Mouse (Mus musculus) forebrain, postnatal 0 days (tissue): Measurements from ENCODE around the gene Syk. TPM values are rescaled to one million over a fixed set of nuclear protein-coding genes. Genes with fewer than 3 reads are reported as not detected.

Experiments
- ATAC-seq: fragments of 200-750 bp; cut with Nextera tagmentation; 2 replicates; pipeline ENCODE4 v1.8.0; 2017; ENCODE audit warnings: mild to moderate bottlenecking, moderate library complexity
- DNase-seq: peaks from one replicate; pipeline ENCODE4 v3.0.0-alpha.2; 2015
- H3K27ac ChIP-seq: fragments of 300-500 bp; sonication (generic); 2 replicates; pipeline ENCODE4 v1.5.1; 2014; ENCODE audit warnings: low read depth, mild to moderate bottlenecking, antibody characterized with exemption, low read length, moderate library complexity, mixed read lengths
- H3K27me3 ChIP-seq: fragments of 300-500 bp; sonication (generic); 2 replicates; pipeline ENCODE4 v1.6.1; 2014; ENCODE audit warnings: mild to moderate bottlenecking, low read length, mixed read lengths; ENCODE audit not compliant: insufficient read depth
- H3K36me3 ChIP-seq: fragments of 300-500 bp; sonication (generic); 2 replicates; pipeline ENCODE4 v1.6.1; 2014; ENCODE audit warnings: mild to moderate bottlenecking, moderate library complexity; ENCODE audit not compliant: insufficient read depth
- H3K4me1 ChIP-seq: fragments of 300-500 bp; sonication (generic); 2 replicates; pipeline ENCODE4 v1.6.1; 2014; ENCODE audit warnings: antibody characterized with exemption; ENCODE audit not compliant: insufficient read depth
- H3K4me2 ChIP-seq: fragments of 300-500 bp; sonication (generic); 2 replicates; pipeline ENCODE4 v1.6.1; 2014; ENCODE audit warnings: low read depth, mild to moderate bottlenecking, moderate library complexity
- H3K4me3 ChIP-seq: fragments of 300-500 bp; sonication (generic); 2 replicates; pipeline ENCODE4 v1.5.1; 2014; ENCODE audit warnings: low read depth, low read length, mixed read lengths
- H3K9ac ChIP-seq: fragments of 300-500 bp; sonication (generic); 2 replicates; pipeline ENCODE4 v1.6.1; 2014; ENCODE audit warnings: mild to moderate bottlenecking
- H3K9me3 ChIP-seq: fragments of 300-500 bp; sonication (generic); 2 replicates; pipeline ENCODE4 v1.6.1; 2016; ENCODE audit warnings: low read length
- CTCF ChIP-seq: sonication (generic); IDR thresholded peaks from 2 replicates; pipeline ENCODE4 v1.5.1; 2016; ENCODE audit warnings: antibody characterized with exemption, control low read depth, low read depth
- WGBS: fragments of 180-500 bp; shearing (Covaris S2); extraction: QIAGEN DNeasy Blood & Tissue Kit; methylation state at CpG from one replicate; pipeline ENCODE4 v1.1.7; 2014; 5-methylcytosine and 5-hydroxymethylcytosine counted together
- polyA plus RNA-seq: library from polyadenylated mRNA; unstranded; fragments of >200 nt; fragmentation: Nextera tagmentation; extraction: Ambion mirVana; gene quantifications from 2 replicates; pipeline ENCODE4 v1.2.1, GENCODE M21; 2015
- total RNA-seq: library from RNA; depleted of rRNA; stranded (reverse); fragments of >200 nt; gene quantifications from 2 replicates; pipeline ENCODE4 v1.2.3, GENCODE M21; 2014

Gene Syk
- total and polyA plus RNA-seq, 2 experiments from 2014 or later = 1.6 to 4.5 TPM

- TF ChIP-seq CTCF = no peak
Observed at GRCm38 (mm10) chr13:52576021-52576614, 6.9 kb upstream of the Syk start.

GRCm38 (mm10) chr13:52576841-52577240 lies 6.1 kb upstream of the Syk start:
- Histone ChIP-seq H3K27me3 (no peaks in the 10 kb centered on the region), H3K36me3 (no peaks in the 10 kb centered on the region), H3K4me1 (no peaks in the 10 kb centered on the region), H3K27ac (no peak overlapping the region), H3K4me3 (no peak overlapping the region), H3K9me3 (no peaks in the 10 kb centered on the region), H3K9ac (no peak overlapping the region), H3K4me2 (no peak overlapping the region)
- TF ChIP-seq CTCF = no peak
- DNase-seq (no peak), ATAC-seq (no peak)
- WGBS = 47% methylated on average over 10 of the region's 10 CpGs

More at GRCm38 (mm10) chr13:52576021-52576614, 6.9 kb upstream of the Syk start:
- Histone ChIP-seq H3K4me1 (no peaks in the 10 kb centered on the region), H3K27me3 (no peaks in the 10 kb centered on the region), H3K4me2 (no peak overlapping the region), H3K4me3 (no peak overlapping the region), H3K27ac (no peak overlapping the region), H3K9me3 (no peaks in the 10 kb centered on the region), H3K36me3 (no peaks in the 10 kb centered on the region), H3K9ac (no peak overlapping the region)
- WGBS = 65% methylated on average over 7 of the region's 7 CpGs
- DNase-seq (no peak), ATAC-seq (no peak)

DNA sequence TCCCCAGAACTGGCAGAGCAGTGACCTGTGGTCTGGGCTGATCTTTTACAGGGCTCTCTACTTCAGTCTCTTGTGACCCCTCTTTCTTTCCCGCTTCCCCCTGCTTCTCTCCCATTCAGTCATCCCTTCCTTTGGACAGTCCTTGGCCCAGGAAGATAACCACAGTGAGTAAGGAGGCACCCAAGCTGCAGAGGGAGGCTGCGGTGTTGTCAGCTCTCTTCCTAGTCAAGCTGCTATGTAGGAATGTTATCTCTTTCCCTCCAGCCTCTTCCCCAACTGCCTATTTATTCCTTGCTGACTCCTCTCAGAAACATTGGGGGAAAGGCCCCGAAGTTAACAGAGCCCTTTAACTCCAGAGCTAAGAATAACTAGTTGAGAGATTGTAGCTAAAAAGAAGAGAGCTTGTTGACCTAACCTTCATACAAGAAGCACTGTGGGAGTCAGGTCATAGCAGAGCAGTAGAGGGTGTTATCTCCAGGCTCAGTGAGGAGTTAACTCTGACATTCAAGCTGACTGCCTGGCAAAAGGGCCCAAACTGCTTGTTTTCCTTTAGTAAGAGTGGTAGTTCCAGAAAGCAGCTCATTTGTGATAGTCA lies 5.5 kb upstream of the Syk start:
- Histone ChIP-seq H3K4me2 (no peak overlapping the region), H3K9ac (no peak overlapping the region), H3K27ac (no peak overlapping the region), H3K4me3 (no peak overlapping the region), H3K36me3 (no peaks in the 10 kb centered on the region), H3K4me1 (no peaks in the 10 kb centered on the region), H3K27me3 (no peaks in the 10 kb centered on the region), H3K9me3 (no peaks in the 10 kb centered on the region)
- DNase-seq (no peak), ATAC-seq (no peak)
- no peak for TF ChIP-seq CTCF
- 83% methylated on average over 3 of the region's 3 CpGs for WGBS

GRCm38 (mm10) chr13:52577939-52578338 lies 5.0 kb upstream of the Syk start:
- no peaks in the 10 kb centered on the region for H3K36me3 ChIP-seq
- no peak overlapping the region for H3K4me2 ChIP-seq
- H3K4me1 ChIP-seq = no peaks in the 10 kb centered on the region
- ATAC-seq (no peak), DNase-seq (no peak)
- H3K9ac ChIP-seq = no peak overlapping the region
- no peaks in the 10 kb centered on the region for H3K27me3 ChIP-seq
- H3K9me3 ChIP-seq = no peaks in the 10 kb centered on the region
- H3K4me3 ChIP-seq = no peak overlapping the region
- 30% methylated on average over 4 of the region's 4 CpGs for WGBS
- TF ChIP-seq CTCF = no peak
- no peak overlapping the region for H3K27ac ChIP-seq

DNA sequence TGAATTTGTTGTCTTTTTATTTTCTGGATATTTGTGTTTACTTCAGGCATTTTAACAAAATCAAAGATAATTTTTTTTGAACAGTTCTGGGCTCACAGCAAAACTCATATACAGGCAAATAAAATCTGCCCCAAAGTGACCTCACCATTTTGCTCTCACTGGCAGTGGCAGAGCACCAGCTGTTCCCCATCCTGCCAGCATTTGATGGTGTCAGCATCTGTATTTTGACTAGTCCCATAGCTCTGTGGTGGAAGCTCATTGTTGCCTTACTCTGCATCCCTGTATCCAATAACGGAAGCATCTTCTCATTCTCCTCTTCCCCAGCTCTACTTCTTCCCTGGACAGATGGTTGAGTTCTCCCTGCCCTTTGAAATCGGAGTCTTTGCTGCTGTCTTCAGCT lies 4.2 kb upstream of the Syk start:
- ATAC-seq = no peak
- Histone ChIP-seq H3K4me1 (no peaks in the 10 kb centered on the region; the same call in 1 of the 2 replicates), H3K36me3 (no peaks in the 10 kb centered on the region), H3K27ac (no peak overlapping the region), H3K9ac (no peak overlapping the region), H3K9me3 (no peaks in the 10 kb centered on the region), H3K4me3 (no peak overlapping the region), H3K4me2 (no peak overlapping the region), H3K27me3 (no peaks in the 10 kb centered on the region)
- 67% methylated on average over 2 of the region's 2 CpGs for WGBS
- no peak for TF ChIP-seq CTCF
- DNase-seq = no peak

DNA sequence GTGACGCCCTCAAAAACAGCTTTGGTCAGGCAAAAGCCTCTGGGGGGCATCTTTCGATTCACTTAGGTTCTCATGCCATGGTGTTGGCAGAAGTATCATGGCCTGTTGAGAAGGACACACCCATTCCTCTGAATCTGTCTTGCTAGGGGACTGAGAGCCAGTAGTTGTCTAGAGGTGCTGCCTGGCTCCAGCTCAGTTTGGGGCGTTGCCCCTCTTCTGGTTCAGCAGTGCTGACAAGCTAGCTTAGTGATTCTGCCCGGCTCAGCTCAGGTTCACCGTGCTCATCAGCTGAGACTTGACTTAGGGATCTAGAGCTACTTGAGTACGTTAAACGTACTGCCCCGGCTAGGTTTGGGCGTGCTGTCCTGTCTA lies 481 bp upstream of the Syk start:
- no peak for DNase-seq
- Histone ChIP-seq H3K9me3 (no peaks in the 10 kb centered on the region), H3K36me3 (no peaks in the 10 kb centered on the region), H3K27ac (no peak overlapping the region), H3K4me1 (no peaks in the 10 kb centered on the region; the same call in 1 of the 2 replicates), H3K27me3 (peaks cover 7% of the 10 kb centered on the region; the same call in 1 of the 2 replicates), H3K9ac (0 out of 2 replicates have a peak overlapping the region, but pooled peaks have one; percentile 51), H3K4me2 (peak overlapping the region; percentile 98), H3K4me3 (peak overlapping the region; percentile 54)
- WGBS = 25% methylated on average over 9 of the region's 9 CpGs
- no peak for TF ChIP-seq CTCF
- ATAC-seq = no peak

GRCm38 (mm10) chr13:52583943-52584562 lies 1.1 kb downstream of the Syk start:
- no peaks in the 10 kb centered on the region for H3K9me3 ChIP-seq
- TF ChIP-seq CTCF = no peak
- H3K27ac ChIP-seq = no peak overlapping the region
- no peaks in the 10 kb centered on the region for H3K36me3 ChIP-seq
- peaks cover 7% of the 10 kb centered on the region; the same call in 1 of the 2 replicates for H3K27me3 ChIP-seq
- peak overlapping the region; percentile 98 for H3K4me2 ChIP-seq
- ATAC-seq (no peak), DNase-seq (no peak)
- 25% methylated on average over 13 of the region's 13 CpGs for WGBS
- 0 out of 2 replicates have a peak overlapping the region, but pooled peaks have one; percentile 54 for H3K4me3 ChIP-seq
- no peak overlapping the region for H3K9ac ChIP-seq
- no peaks in the 10 kb centered on the region; the same call in 1 of the 2 replicates for H3K4me1 ChIP-seq
